Mouse (Mus musculus): ENCODE measurements around the gene Zc3h10. TPM values are rescaled to one million over a fixed set of nuclear protein-coding genes. Genes with fewer than 3 reads are reported as not detected.

The Zc3h10 gene
- polyA plus RNA-seq, 1 experiment: 1.6 TPM

- peaks cover 3% of the 10 kb centered on the region for H3K27me3 ChIP-seq (ENCODE audit: control insufficient read depth)
- TF ChIP-seq TAL1 (IDR thresholded peaks at IDR 0.05; ENCODE audit: low read length) (no peak), GATA1 (IDR thresholded peaks at IDR 0.05; ENCODE audit: low read length) (no peak)
- H3K4me1 ChIP-seq (ENCODE audit: control insufficient read depth): peaks cover 25% of the 10 kb centered on the region
- H3K36me3 ChIP-seq (ENCODE audit: control insufficient read depth): no peaks in the 10 kb centered on the region; the same call in 1 of the 2 replicates
- H3K9me3 ChIP-seq (ENCODE audit: control insufficient read depth, low read length): no peaks in the 10 kb centered on the region; the same call in 1 of the 2 replicates
- peak overlapping the region; percentile 34 for H3K4me3 ChIP-seq (replicated peaks)
These were observed 11.8 kb downstream of the Zc3h10 start for GRCm38 (mm10) chr10:128535624-128536265.

GRCm38 (mm10) chr10:128535206-128535605 is 12.4 kb downstream of the Zc3h10 start:
- H3K36me3 ChIP-seq (ENCODE audit: control insufficient read depth): no peaks in the 10 kb centered on the region; the same call in 1 of the 2 replicates
- no peak for TF ChIP-seq TAL1 (IDR thresholded peaks at IDR 0.05; ENCODE audit: low read length)
- TF ChIP-seq GATA1 (IDR thresholded peaks at IDR 0.05; ENCODE audit: low read length): no peak
- H3K4me1 ChIP-seq (ENCODE audit: control insufficient read depth): peaks cover 25% of the 10 kb centered on the region
- no peak overlapping the region for H3K4me3 ChIP-seq (replicated peaks)
- peaks cover 4% of the 10 kb centered on the region for H3K27me3 ChIP-seq (ENCODE audit: control insufficient read depth)
- H3K9me3 ChIP-seq (ENCODE audit: control insufficient read depth, low read length): no peaks in the 10 kb centered on the region; the same call in 1 of the 2 replicates

- H3K27me3 ChIP-seq (ENCODE audit: control insufficient read depth): peaks cover 12% of the 10 kb centered on the region
- H3K36me3 ChIP-seq (ENCODE audit: control insufficient read depth): peaks cover 13% of the 10 kb centered on the region
- peaks cover 37% of the 10 kb centered on the region for H3K4me1 ChIP-seq (ENCODE audit: control insufficient read depth)
- TF ChIP-seq TAL1 (IDR thresholded peaks at IDR 0.05; ENCODE audit: low read length): no peak
- peak; percentile 36; the same call in 1 of the 2 replicates for TF ChIP-seq GATA1 (IDR thresholded peaks at IDR 0.05; ENCODE audit: low read length)
- H3K4me3 ChIP-seq (replicated peaks): peak overlapping the region; percentile 77
- H3K9me3 ChIP-seq (ENCODE audit: control insufficient read depth, low read length): no peaks in the 10 kb centered on the region
These were observed 20.9 kb downstream of the Zc3h10 start for GRCm38 (mm10) chr10:128526366-128527356.

- Histone ChIP-seq H3K4me1 (ENCODE audit: control insufficient read depth) (peaks cover 37% of the 10 kb centered on the region), H3K27me3 (ENCODE audit: control insufficient read depth) (peaks cover 9% of the 10 kb centered on the region), H3K4me3 (replicated peaks) (peak within 1 kb of the TSS; percentile 77), H3K36me3 (ENCODE audit: control insufficient read depth) (peaks cover 21% of the 10 kb centered on the region), H3K9me3 (ENCODE audit: control insufficient read depth, low read length) (no peaks in the 10 kb centered on the region)
- TF ChIP-seq GATA1 (IDR thresholded peaks at IDR 0.05; ENCODE audit: low read length) (no peak), TAL1 (IDR thresholded peaks at IDR 0.05; ENCODE audit: low read length) (no peak)
These were observed 21.8 kb downstream of the Zc3h10 start, which contains the start of gene Esyt1 for GRCm38 (mm10) chr10:128525671-128526308. Gene Esyt1, minus strand, starts transcription at chr10:128525871.

GRCm38 (mm10) chr10:128524732-128525662 is 22.6 kb downstream of the Zc3h10 start:
- no peaks in the 10 kb centered on the region for H3K9me3 ChIP-seq (ENCODE audit: control insufficient read depth, low read length)
- peaks cover 8% of the 10 kb centered on the region for H3K27me3 ChIP-seq (ENCODE audit: control insufficient read depth)
- H3K4me1 ChIP-seq (ENCODE audit: control insufficient read depth): peaks cover 37% of the 10 kb centered on the region
- peaks cover 29% of the 10 kb centered on the region for H3K36me3 ChIP-seq (ENCODE audit: control insufficient read depth)
- peak overlapping the region; percentile 77 for H3K4me3 ChIP-seq (replicated peaks)
- TF ChIP-seq TAL1 (IDR thresholded peaks at IDR 0.05; ENCODE audit: low read length) (no peak), GATA1 (IDR thresholded peaks at IDR 0.05; ENCODE audit: low read length) (no peak)

GRCm38 (mm10) chr10:128524111-128524731 is 23.4 kb downstream of the Zc3h10 start:
- Histone ChIP-seq H3K27me3 (ENCODE audit: control insufficient read depth) (peaks cover 8% of the 10 kb centered on the region), H3K4me1 (ENCODE audit: control insufficient read depth) (peaks cover 37% of the 10 kb centered on the region), H3K36me3 (ENCODE audit: control insufficient read depth) (peaks cover 36% of the 10 kb centered on the region), H3K9me3 (ENCODE audit: control insufficient read depth, low read length) (no peaks in the 10 kb centered on the region), H3K4me3 (replicated peaks) (peak overlapping the region; percentile 77)
- TF ChIP-seq TAL1 (IDR thresholded peaks at IDR 0.05; ENCODE audit: low read length): no peak
- no peak for TF ChIP-seq GATA1 (IDR thresholded peaks at IDR 0.05; ENCODE audit: low read length)

- H3K4me3 ChIP-seq (replicated peaks): no peak overlapping the region
- TF ChIP-seq TAL1 (IDR thresholded peaks at IDR 0.05; ENCODE audit: low read length): no peak
- TF ChIP-seq GATA1 (IDR thresholded peaks at IDR 0.05; ENCODE audit: low read length): no peak
- H3K36me3 ChIP-seq (ENCODE audit: control insufficient read depth): peaks cover 52% of the 10 kb centered on the region
- no peaks in the 10 kb centered on the region for H3K9me3 ChIP-seq (ENCODE audit: control insufficient read depth, low read length)
- peaks cover 8% of the 10 kb centered on the region for H3K27me3 ChIP-seq (ENCODE audit: control insufficient read depth)
- H3K4me1 ChIP-seq (ENCODE audit: control insufficient read depth): peaks cover 38% of the 10 kb centered on the region
These were observed 25.2 kb downstream of the Zc3h10 start for GRCm38 (mm10) chr10:128522351-128522750.

All from erythroblast, embryonic 14.5 days (primary cell).